Mouse (Mus musculus) myocyte (in vitro differentiated cells): ENCODE measurements around the gene Abcc10.

Experiments
- CEBPB ChIP-seq: IDR thresholded peaks from 2 replicates; pipeline ENCODE4 v1.6.1; 2011; ENCODE audit warnings: mild to moderate bottlenecking, moderate library complexity; ENCODE audit not compliant: poor library complexity, insufficient read depth, severe bottlenecking
- POLR2A ChIP-seq: IDR thresholded peaks from one replicate; pipeline ENCODE4 v1.6.1; 2011; ENCODE audit warnings: low read depth, mild to moderate bottlenecking, control low read depth, moderate library complexity; ENCODE audit not compliant: insufficient read length
- TCF12 ChIP-seq: IDR thresholded peaks from one replicate; pipeline ENCODE4 v1.6.1; 2011; ENCODE audit warnings: mild to moderate bottlenecking, control low read depth; ENCODE audit not compliant: poor library complexity, insufficient read depth, severe bottlenecking
- USF1 ChIP-seq: IDR thresholded peaks from one replicate; pipeline ENCODE4 v1.6.1; 2011; ENCODE audit warnings: low read depth, mild to moderate bottlenecking, control low read depth, moderate library complexity

DNA sequence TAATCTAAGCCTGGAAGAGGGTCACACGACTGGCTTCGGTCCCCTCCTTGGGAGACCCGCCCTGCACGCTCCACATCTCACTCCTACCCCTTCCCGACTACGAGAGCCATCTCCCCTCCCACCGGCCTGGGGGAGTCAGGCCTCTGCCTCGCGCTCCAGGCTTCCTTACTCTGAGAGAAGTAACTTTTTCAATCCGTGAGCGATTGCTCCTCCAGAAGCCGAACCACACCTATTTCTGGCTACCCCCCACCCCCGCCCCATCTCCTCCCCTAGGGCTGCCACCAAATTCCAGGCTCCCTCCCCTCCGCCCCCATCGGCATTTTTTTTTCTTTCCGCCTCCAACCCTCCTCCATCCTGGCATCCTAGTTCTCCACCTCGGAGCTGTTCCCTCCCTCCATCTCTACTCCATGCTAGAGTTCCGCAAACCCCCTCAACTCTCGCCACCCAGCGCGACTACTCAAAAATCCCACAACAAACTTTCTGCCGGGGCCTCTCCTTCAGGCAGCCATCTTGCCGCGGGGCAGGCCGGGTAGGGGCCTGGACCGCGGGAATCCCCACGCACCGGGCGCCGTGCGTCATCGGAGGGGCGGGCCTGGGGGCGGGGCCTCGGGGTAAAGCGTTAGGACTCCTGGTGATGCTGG, 45.5 kb downstream of the Abcc10 start, which contains the start of gene Tjap1:
- TF ChIP-seq CEBPB, result no peak
- TF ChIP-seq POLR2A, result peak; percentile 13
- TF ChIP-seq USF1, result no peak
- TF ChIP-seq TCF12, result no peak
